Mouse (Mus musculus) midbrain, embryonic 15.5 days (tissue): ENCODE measurements around the gene Sap30. TPM values are rescaled to one million over a fixed set of nuclear protein-coding genes. Genes with fewer than 3 reads are reported as not detected.

Experiments used
- polyA plus RNA-seq: library from polyadenylated mRNA; unstranded; fragments of >200 nt; fragmentation: Nextera tagmentation; extraction: Ambion mirVana; gene quantifications from 2 replicates; pipeline ENCODE4 v1.2.1, GENCODE M21; 2015

Sap30 gene
- polyA plus RNA-seq, 1 experiment from 2014 or later: 32.6 TPM

Other genes starting within 250 kb of the Sap30 start
- gene Hand2, start 166.9 kb downstream of the Sap30 start, polyA plus RNA-seq: not detected in 2 replicates
- gene Scrg1, start 31.9 kb downstream of the Sap30 start, polyA plus RNA-seq: 8.1 and 8.5 TPM in 2 replicates
- 46.1 and 61.2 TPM in 2 replicates for gene Hmgb2, start 24.0 kb upstream of the Sap30 start, polyA plus RNA-seq
- gene Galnt7, start 165.2 kb upstream of the Sap30 start, polyA plus RNA-seq: 8.9 and 9.7 TPM in 2 replicates